Mouse (Mus musculus) small intestine, adult 2 months (tissue): ENCODE measurements around the gene Shisa9.

ENCODE experiments used
- CTCF ChIP-seq: fragments of 200-500 bp; IDR thresholded peaks from 2 replicates; pipeline ENCODE4 v1.5.1; 2012; ENCODE audit warnings: low read depth, mild to moderate bottlenecking, control low read depth, inconsistent platforms, low read length, moderate library complexity, mixed read lengths; ENCODE audit not compliant: insufficient replicate concordance, insufficient read length; ENCODE audit errors: extremely low read depth
- POLR2A ChIP-seq: fragments of 200-500 bp; IDR thresholded peaks from 2 replicates; pipeline ENCODE4 v1.6.1; 2012; ENCODE audit warnings: low read depth, mild to moderate bottlenecking, control low read depth, inconsistent platforms, low read length, moderate library complexity

GRCm38 (mm10) chr16:11976737-11977136 lies 7.2 kb upstream of the Shisa9 start:
- TF ChIP-seq POLR2A (no peak), CTCF (no peak)
